Mouse (Mus musculus): ENCODE measurements around the gene Eif6. TPM values are rescaled to one million over a fixed set of nuclear protein-coding genes. Genes with fewer than 3 reads are reported as not detected.

The Eif6 gene
- polyA plus RNA-seq, 1 experiment = 77.0 TPM

DNA sequence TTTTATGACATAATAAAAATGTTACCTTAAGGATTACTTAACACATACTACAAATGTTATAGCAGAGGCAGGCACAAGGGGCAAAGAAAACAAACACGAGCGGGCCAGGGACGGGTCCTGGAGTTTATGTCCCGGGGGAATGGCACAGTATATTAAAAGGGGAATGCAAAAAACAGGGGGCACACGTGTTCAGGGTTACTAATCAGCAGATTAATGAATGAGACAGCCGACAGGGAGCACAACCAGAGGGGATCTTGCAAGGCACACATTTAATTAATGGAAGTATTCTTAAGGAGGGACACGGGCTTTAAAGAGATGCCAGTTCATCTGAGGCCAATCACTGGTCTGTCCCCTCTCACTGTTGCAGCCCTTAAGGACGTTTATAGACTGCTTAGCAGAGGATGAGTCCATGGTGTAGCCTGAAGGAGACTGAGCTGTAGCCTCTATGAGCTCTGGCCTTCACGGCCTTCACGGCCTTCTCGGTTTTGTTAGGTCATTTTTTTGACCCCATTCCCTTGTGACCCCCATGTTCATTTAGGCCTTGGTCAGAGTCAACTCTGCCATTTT lies 36.7 kb upstream of the Eif6 start:
- no peak overlapping the region for H3K27ac ChIP-seq (ENCODE audit: insufficient read depth, low read length)
- TF ChIP-seq CTCF (IDR thresholded peaks at IDR 0.05; ENCODE audit: extremely low read depth, insufficient read depth, insufficient read length, insufficient replicate concordance) (no peak), POLR2A (IDR thresholded peaks at IDR 0.05; ENCODE audit: low read depth, low read length) (no peak)
- no peaks in the 10 kb centered on the region for H3K27me3 ChIP-seq (ENCODE audit: control insufficient read depth, insufficient read depth, low read length)
- no peak overlapping the region for H3K4me3 ChIP-seq (ENCODE audit: extremely low read depth, insufficient read depth, insufficient read length)
- no peaks in the 10 kb centered on the region for H3K4me1 ChIP-seq (ENCODE audit: control insufficient read depth, insufficient read depth, insufficient read length)
- DNase-seq (ENCODE audit: low read depth in 1 of 2, low spot score in 2 of 2) = no peak
- H3K36me3 ChIP-seq (ENCODE audit: control insufficient read depth, insufficient read depth, low read length) = no peaks in the 10 kb centered on the region
- WGBS = 93% methylated on average over 11 of the region's 11 CpGs

DNA sequence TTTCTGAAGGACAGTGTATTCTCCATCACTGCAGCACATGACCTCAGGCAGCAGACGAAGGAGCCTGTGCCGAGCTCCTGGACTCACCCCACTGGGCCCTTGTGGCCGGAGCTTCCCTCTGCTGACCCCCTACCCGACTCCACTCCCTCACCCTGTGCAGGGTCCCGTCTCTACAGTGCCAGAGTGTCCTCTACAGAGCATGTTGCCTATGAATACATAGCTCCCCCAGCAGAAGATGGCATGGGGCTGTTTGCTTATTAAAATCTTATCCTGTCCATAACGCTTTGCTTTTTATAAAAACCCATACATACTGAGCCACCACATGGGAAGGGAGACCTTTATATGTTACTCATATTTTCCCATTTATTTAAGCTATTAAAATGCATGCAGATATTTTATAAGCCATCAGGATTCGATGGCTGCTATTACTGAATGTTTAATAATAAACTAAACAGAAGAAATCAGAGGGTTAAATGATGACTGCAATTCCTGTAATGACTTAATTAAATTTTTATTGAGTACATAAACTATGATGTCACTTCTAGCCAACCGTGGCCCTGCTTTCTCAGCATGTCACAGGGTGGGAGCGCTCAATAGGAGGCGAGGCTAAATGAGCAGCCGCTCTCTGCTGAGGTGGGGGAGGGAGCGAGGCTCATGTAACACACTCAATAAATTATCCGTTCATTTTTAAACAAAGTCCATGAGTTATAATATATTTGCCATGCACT lies 36.0 kb upstream of the Eif6 start:
- 92% methylated on average over 13 of the region's 13 CpGs for WGBS
- H3K4me3 ChIP-seq (ENCODE audit: extremely low read depth, insufficient read depth, insufficient read length) = no peak overlapping the region
- TF ChIP-seq POLR2A (IDR thresholded peaks at IDR 0.05; ENCODE audit: low read depth, low read length) (no peak), CTCF (IDR thresholded peaks at IDR 0.05; ENCODE audit: extremely low read depth, insufficient read depth, insufficient read length, insufficient replicate concordance) (no peak)
- peaks cover under 1% of the 10 kb centered on the region; the same call in 1 of the 2 replicates for H3K36me3 ChIP-seq (ENCODE audit: control insufficient read depth, insufficient read depth, low read length)
- no peaks in the 10 kb centered on the region for H3K27me3 ChIP-seq (ENCODE audit: control insufficient read depth, insufficient read depth, low read length)
- H3K4me1 ChIP-seq (ENCODE audit: control insufficient read depth, insufficient read depth, insufficient read length) = no peaks in the 10 kb centered on the region
- no peak overlapping the region for H3K27ac ChIP-seq (ENCODE audit: insufficient read depth, low read length)
- no peak for DNase-seq (ENCODE audit: low read depth in 1 of 2, low spot score in 2 of 2)

DNA sequence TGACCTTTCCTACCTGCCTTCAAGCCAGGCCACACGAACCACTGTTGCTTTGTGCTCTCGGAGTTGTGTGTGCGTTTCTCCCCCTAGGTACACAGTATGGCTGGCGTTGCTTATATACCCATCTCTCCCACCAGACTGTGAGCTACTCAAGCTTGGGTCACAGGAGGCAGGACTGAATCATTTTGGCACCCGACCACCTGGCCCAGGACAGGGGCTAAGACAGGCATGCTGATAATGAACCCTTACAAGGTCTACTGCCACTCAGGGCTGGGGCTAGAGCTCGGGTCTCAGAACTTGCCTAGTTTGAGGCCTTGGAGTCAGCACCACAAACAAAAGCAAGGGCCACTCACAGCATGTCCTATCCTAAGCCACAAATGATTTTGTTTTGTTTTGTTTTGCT lies 34.9 kb upstream of the Eif6 start:
- DNase-seq (ENCODE audit: low read depth in 1 of 2, low spot score in 2 of 2) = no peak
- WGBS = 92% methylated on average over 6 of the region's 6 CpGs
- TF ChIP-seq POLR2A (IDR thresholded peaks at IDR 0.05; ENCODE audit: low read depth, low read length) = no peak
- no peak for TF ChIP-seq CTCF (IDR thresholded peaks at IDR 0.05; ENCODE audit: extremely low read depth, insufficient read depth, insufficient read length, insufficient replicate concordance)
- Histone ChIP-seq H3K4me1 (ENCODE audit: control insufficient read depth, insufficient read depth, insufficient read length) (no peaks in the 10 kb centered on the region), H3K36me3 (ENCODE audit: control insufficient read depth, insufficient read depth, low read length) (peaks cover 5% of the 10 kb centered on the region), H3K27me3 (ENCODE audit: control insufficient read depth, insufficient read depth, low read length) (no peaks in the 10 kb centered on the region), H3K27ac (ENCODE audit: insufficient read depth, low read length) (no peak overlapping the region), H3K4me3 (ENCODE audit: extremely low read depth, insufficient read depth, insufficient read length) (no peak overlapping the region)

DNA sequence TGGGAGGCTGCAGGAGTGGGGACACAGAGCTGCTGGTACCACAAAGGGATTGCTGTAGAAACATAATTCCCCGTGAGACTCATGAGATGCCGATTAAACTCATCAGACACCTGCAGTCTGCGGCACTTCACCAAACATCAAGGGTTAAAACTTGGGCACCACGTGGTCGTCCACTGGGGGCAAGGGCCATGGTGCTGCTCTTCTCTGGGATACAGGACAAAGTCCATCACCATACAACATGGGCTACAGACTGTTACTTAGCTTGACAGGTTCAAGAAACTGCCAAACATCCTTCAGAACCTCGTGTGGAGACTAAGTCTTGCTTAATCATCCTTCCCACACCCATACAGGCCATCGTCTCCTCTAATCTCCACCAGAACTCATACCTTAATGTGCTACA lies 33.4 kb upstream of the Eif6 start:
- WGBS = 88% methylated on average over 7 of the region's 7 CpGs

DNA sequence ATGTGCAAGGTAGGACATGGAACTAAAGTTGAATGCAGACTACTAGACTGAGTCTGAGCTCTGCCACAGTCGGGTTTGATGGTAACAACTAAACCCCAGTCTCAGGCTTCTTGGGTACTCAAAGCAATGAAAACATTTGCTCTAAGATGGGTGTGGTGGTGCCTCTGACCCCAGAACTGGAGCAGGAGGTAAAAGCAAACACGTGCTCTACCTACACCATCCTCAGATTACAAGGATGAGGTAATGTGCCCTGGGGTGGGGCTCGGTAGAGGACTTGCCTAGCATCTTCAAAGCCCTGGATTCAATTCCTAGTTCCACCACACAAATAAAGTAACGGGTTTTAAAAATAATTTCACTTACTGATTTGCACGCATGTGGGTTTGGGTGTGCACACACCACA lies 25.8 kb upstream of the Eif6 start:
- no peaks in the 10 kb centered on the region for H3K27me3 ChIP-seq (ENCODE audit: control insufficient read depth, insufficient read depth, low read length)
- no peaks in the 10 kb centered on the region for H3K4me1 ChIP-seq (ENCODE audit: control insufficient read depth, insufficient read depth, insufficient read length)
- TF ChIP-seq POLR2A (IDR thresholded peaks at IDR 0.05; ENCODE audit: low read depth, low read length) (no peak), CTCF (IDR thresholded peaks at IDR 0.05; ENCODE audit: extremely low read depth, insufficient read depth, insufficient read length, insufficient replicate concordance) (no peak)
- no peak for DNase-seq (ENCODE audit: low read depth in 1 of 2, low spot score in 2 of 2)
- H3K27ac ChIP-seq (ENCODE audit: insufficient read depth, low read length) = no peak overlapping the region
- WGBS = 95% methylated on average over 5 of the region's 5 CpGs
- H3K4me3 ChIP-seq (ENCODE audit: extremely low read depth, insufficient read depth, insufficient read length) = no peak overlapping the region
- peaks cover 20% of the 10 kb centered on the region for H3K36me3 ChIP-seq (ENCODE audit: control insufficient read depth, insufficient read depth, low read length)

More for the DNA sequence above, 33.4 kb upstream of the Eif6 start:
- peaks cover 5% of the 10 kb centered on the region for H3K36me3 ChIP-seq (ENCODE audit: control insufficient read depth, insufficient read depth, low read length)
- no peaks in the 10 kb centered on the region for H3K4me1 ChIP-seq (ENCODE audit: control insufficient read depth, insufficient read depth, insufficient read length)
- H3K4me3 ChIP-seq (ENCODE audit: extremely low read depth, insufficient read depth, insufficient read length) = no peak overlapping the region
- DNase-seq (ENCODE audit: low read depth in 1 of 2, low spot score in 2 of 2) = no peak
- TF ChIP-seq POLR2A (IDR thresholded peaks at IDR 0.05; ENCODE audit: low read depth, low read length) (no peak), CTCF (IDR thresholded peaks at IDR 0.05; ENCODE audit: extremely low read depth, insufficient read depth, insufficient read length, insufficient replicate concordance) (no peak)
- no peaks in the 10 kb centered on the region for H3K27me3 ChIP-seq (ENCODE audit: control insufficient read depth, insufficient read depth, low read length)
- H3K27ac ChIP-seq (ENCODE audit: insufficient read depth, low read length) = no peak overlapping the region

DNA sequence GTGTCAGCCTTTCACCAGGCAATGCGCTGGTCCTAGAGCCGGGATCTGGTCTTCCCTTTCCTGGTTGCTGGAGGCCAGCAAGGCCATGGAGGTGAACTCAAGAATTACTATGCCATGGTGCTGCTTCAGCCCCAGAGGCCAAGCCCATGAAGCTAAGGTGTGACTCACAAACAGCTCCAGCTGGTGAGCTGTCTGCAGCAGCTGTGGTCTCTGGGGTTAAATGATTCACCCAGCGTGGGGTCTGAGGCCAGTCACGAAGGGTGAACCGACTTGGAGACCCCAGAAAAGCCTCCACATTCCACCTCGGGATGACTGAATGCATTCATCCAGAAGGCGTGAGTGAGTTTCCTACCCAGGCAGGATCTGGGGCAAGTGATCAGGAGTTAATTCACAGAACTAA lies 23.4 kb upstream of the Eif6 start:
- no peak for TF ChIP-seq POLR2A (IDR thresholded peaks at IDR 0.05; ENCODE audit: low read depth, low read length)
- TF ChIP-seq CTCF (IDR thresholded peaks at IDR 0.05; ENCODE audit: extremely low read depth, insufficient read depth, insufficient read length, insufficient replicate concordance) = no peak
- Histone ChIP-seq H3K4me1 (ENCODE audit: control insufficient read depth, insufficient read depth, insufficient read length) (no peaks in the 10 kb centered on the region), H3K36me3 (ENCODE audit: control insufficient read depth, insufficient read depth, low read length) (peaks cover 29% of the 10 kb centered on the region), H3K27me3 (ENCODE audit: control insufficient read depth, insufficient read depth, low read length) (no peaks in the 10 kb centered on the region), H3K27ac (ENCODE audit: insufficient read depth, low read length) (no peak overlapping the region), H3K4me3 (ENCODE audit: extremely low read depth, insufficient read depth, insufficient read length) (no peak overlapping the region)
- no peak for DNase-seq (ENCODE audit: low read depth in 1 of 2, low spot score in 2 of 2)
- WGBS = 91% methylated on average over 7 of the region's 7 CpGs

DNA sequence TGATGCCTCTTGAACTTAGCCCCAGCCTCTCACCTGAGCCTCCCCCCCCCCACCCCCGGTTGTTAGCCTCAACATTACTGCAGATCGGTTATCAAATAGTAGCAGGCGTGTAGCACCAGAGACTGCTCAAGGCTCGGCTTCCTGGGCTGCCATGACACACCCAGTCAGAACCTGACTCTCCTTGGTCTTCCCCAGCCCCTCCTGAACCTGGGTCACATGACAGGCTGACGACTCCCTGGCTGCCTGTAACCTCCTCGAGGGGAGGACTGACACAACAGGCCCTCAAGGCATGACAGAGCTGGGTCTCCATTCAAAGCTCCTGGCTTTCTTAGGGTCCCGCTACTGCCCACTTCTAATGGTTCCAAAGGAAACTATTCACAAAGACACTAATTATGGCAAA lies 22.7 kb upstream of the Eif6 start:
- no peak for DNase-seq (ENCODE audit: low read depth in 1 of 2, low spot score in 2 of 2)
- no peaks in the 10 kb centered on the region for H3K4me1 ChIP-seq (ENCODE audit: control insufficient read depth, insufficient read depth, insufficient read length)
- peaks cover 29% of the 10 kb centered on the region for H3K36me3 ChIP-seq (ENCODE audit: control insufficient read depth, insufficient read depth, low read length)
- no peak overlapping the region for H3K4me3 ChIP-seq (ENCODE audit: extremely low read depth, insufficient read depth, insufficient read length)
- TF ChIP-seq POLR2A (IDR thresholded peaks at IDR 0.05; ENCODE audit: low read depth, low read length) (no peak), CTCF (IDR thresholded peaks at IDR 0.05; ENCODE audit: extremely low read depth, insufficient read depth, insufficient read length, insufficient replicate concordance) (no peak)
- H3K27me3 ChIP-seq (ENCODE audit: control insufficient read depth, insufficient read depth, low read length) = no peaks in the 10 kb centered on the region
- H3K27ac ChIP-seq (ENCODE audit: insufficient read depth, low read length) = no peak overlapping the region
- WGBS = 76% methylated on average over 7 of the region's 7 CpGs

All from spleen, adult 2 months (tissue).